Mouse (Mus musculus) spleen, adult 2 months (tissue): ENCODE data around the gene Tle3.

Experiments
- CTCF ChIP-seq: fragments of 200-500 bp; IDR thresholded peaks from 2 replicates; pipeline ENCODE4 v1.5.1; 2011; ENCODE audit warnings: mild to moderate bottlenecking, inconsistent platforms; ENCODE audit not compliant: insufficient read depth, insufficient read length, insufficient replicate concordance; ENCODE audit errors: extremely low read depth
- POLR2A ChIP-seq: fragments of 200-500 bp; IDR thresholded peaks from 2 replicates; pipeline ENCODE4 v1.6.1; 2011; ENCODE audit warnings: low read depth, low read length, inconsistent platforms

GRCm38 (mm10) chr9:61404998-61405621, 32.9 kb downstream of the Tle3 start:
- TF ChIP-seq POLR2A, result no peak
- no peak for TF ChIP-seq CTCF
